Mouse (Mus musculus) olfactory bulb, adult 2 months (tissue): Measurements from ENCODE around the gene Lrrc73. TPM values are rescaled to one million over a fixed set of nuclear protein-coding genes. Genes with fewer than 3 reads are reported as not detected.
A peak's percentile ranks its signal among the peaks of the same experiment; 100 is the strongest.

Source experiments
- H3K27ac ChIP-seq: fragments of 200-500 bp; 2 replicates; pipeline ENCODE4 v1.5.1; 2012; ENCODE audit warnings: low read depth, low read length; ENCODE audit not compliant: insufficient read depth
- H3K4me1 ChIP-seq: fragments of 200-500 bp; 2 replicates; pipeline ENCODE4 v1.6.1; 2012; ENCODE audit warnings: low read length; ENCODE audit not compliant: control insufficient read depth, insufficient read depth
- H3K4me3 ChIP-seq: fragments of 200-500 bp; 2 replicates; pipeline ENCODE4 v1.5.1; 2012; ENCODE audit warnings: mild to moderate bottlenecking, low read depth, low read length, moderate library complexity; ENCODE audit not compliant: insufficient read depth
- CTCF ChIP-seq: fragments of 200-500 bp; IDR thresholded peaks from 2 replicates; pipeline ENCODE4 v1.5.1; 2012; ENCODE audit warnings: low read depth, mild to moderate bottlenecking, low read length, moderate library complexity; ENCODE audit not compliant: insufficient read depth
- POLR2A ChIP-seq: fragments of 200-500 bp; IDR thresholded peaks from 2 replicates; pipeline ENCODE4 v1.6.1; 2012; ENCODE audit warnings: mild to moderate bottlenecking, low read depth, low read length, moderate library complexity; ENCODE audit not compliant: insufficient read depth
- WGBS: fragments of 180-500 bp; shearing (Covaris S2); methylation state at CpG from one replicate; pipeline ENCODE4 v1.1.7; 2018; 5-methylcytosine and 5-hydroxymethylcytosine counted together
- polyA plus RNA-seq: library from polyadenylated mRNA; stranded (reverse); fragments of >200 nt; gene quantifications from 2 replicates; pipeline ENCODE4 v1.2.4, GENCODE M21; 2012; ENCODE audit warnings: low replicate concordance; ENCODE audit not compliant: missing spikeins, insufficient read depth, insufficient read length

The Lrrc73 gene
- polyA plus RNA-seq, 1 experiment: not detected

GRCm38 (mm10) chr17:46278011-46278765, 24.9 kb downstream of the Lrrc73 start:
- no peak overlapping the region for H3K27ac ChIP-seq

GRCm38 (mm10) chr17:46282483-46283123, 29.3 kb downstream of the Lrrc73 start, which contains the start of gene Tjap1:
Tjap1 (minus strand) TSS chr17:46283026.
- H3K4me1 ChIP-seq: peaks cover 7% of the 10 kb centered on the region
- H3K27ac ChIP-seq: no peak within 1 kb of the TSS
- TF ChIP-seq POLR2A (peak; percentile 60), CTCF (no peak)
- under 1% methylated on average over 37 of the region's 37 CpGs for WGBS
- peak within 1 kb of the TSS; percentile 70 for H3K4me3 ChIP-seq

More at GRCm38 (mm10) chr17:46278011-46278765, 24.9 kb downstream of the Lrrc73 start:
- Histone ChIP-seq H3K4me3 (no peak overlapping the region), H3K4me1 (peaks cover 18% of the 10 kb centered on the region)
- WGBS: 89% methylated on average over 12 of the region's 12 CpGs
- TF ChIP-seq POLR2A: no peak
- no peak for TF ChIP-seq CTCF

- Histone ChIP-seq H3K4me1 (peaks cover 9% of the 10 kb centered on the region), H3K27ac (no peak overlapping the region), H3K4me3 (peak overlapping the region; percentile 70; the same call in 1 of the 2 replicates)
- WGBS: 24% methylated on average over 9 of the region's 9 CpGs
- TF ChIP-seq POLR2A: no peak
- no peak for TF ChIP-seq CTCF
Measured at GRCm38 (mm10) chr17:46283140-46283539, 29.8 kb downstream of the Lrrc73 start.

DNA sequence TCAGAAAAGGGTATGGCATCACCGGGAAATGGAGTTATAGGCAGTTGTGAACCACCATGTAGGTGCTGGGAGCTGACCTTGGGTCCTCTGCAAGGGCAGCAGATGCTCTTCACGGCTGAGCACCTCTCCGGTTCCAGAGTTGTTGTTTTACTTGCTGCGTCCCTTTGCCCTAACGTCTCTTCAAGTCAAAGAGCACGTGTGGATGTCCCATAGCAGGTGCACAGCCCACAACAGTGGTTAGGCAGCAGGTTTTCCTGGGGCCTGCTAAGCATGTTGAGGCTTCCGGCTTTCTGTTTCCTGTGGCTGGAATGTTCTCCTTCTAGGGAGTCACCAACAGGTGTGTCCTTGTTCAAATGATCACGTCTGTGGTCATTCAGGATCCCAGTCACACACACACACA, 30.6 kb downstream of the Lrrc73 start:
- 83% methylated on average over 8 of the region's 8 CpGs for WGBS
- Histone ChIP-seq H3K27ac (no peak overlapping the region), H3K4me3 (no peak overlapping the region), H3K4me1 (peaks cover 9% of the 10 kb centered on the region)
- TF ChIP-seq CTCF: no peak
- TF ChIP-seq POLR2A: no peak

DNA sequence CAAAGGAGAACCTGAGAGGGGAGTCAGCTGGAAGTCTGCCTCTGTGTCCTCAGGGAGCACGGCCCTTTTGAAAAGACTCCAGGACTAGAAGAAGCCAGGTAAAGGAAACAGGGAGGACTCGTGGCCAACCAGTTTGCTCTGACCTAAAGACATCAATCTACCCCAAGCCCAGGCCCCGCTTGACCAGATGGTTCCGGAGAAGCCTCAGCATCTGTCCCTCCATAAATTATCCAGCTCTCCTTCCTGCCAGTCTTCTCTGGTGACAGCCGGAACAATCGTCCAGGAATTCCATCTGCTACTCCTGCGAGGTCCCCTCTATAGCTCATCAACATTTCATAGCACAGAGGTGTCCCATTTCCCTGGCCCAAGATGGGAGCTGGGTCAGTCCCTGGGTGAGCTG, 31.3 kb downstream of the Lrrc73 start:
- WGBS: 74% methylated on average over 7 of the region's 7 CpGs
- TF ChIP-seq CTCF (no peak), POLR2A (no peak)
- Histone ChIP-seq H3K27ac (no peak overlapping the region), H3K4me3 (no peak overlapping the region), H3K4me1 (peaks cover 9% of the 10 kb centered on the region)

DNA sequence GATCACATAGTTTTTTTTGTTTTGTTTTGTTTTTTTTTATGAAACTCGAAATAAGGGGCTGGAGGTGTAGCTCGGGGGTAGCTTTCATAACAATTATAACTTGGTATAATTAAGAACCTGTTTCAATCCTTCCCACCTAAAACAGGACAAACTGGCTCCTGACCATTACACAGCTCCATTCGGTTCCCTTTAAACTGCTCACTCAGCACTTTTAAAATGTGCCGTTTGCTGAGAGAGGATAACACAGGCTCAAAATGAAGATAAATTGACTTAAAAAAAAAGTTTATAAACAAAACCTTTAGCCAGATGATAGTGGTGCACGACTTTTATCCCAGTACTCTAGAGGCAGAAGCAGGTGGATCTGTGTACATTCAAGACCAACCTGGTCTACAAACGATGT, 32.1 kb downstream of the Lrrc73 start:
- H3K27ac ChIP-seq: no peak overlapping the region
- no peak overlapping the region for H3K4me3 ChIP-seq
- TF ChIP-seq POLR2A (no peak), CTCF (no peak)
- H3K4me1 ChIP-seq: peaks cover 9% of the 10 kb centered on the region
- WGBS: 70% methylated on average over 6 of the region's 6 CpGs

- H3K4me1 ChIP-seq: peaks cover 5% of the 10 kb centered on the region
- TF ChIP-seq POLR2A: no peak
- TF ChIP-seq CTCF: no peak
- no peak overlapping the region for H3K27ac ChIP-seq
- no peak overlapping the region for H3K4me3 ChIP-seq
- 44% methylated on average over 11 of the region's 11 CpGs for WGBS
Measured at GRCm38 (mm10) chr17:46287678-46288095, 34.4 kb downstream of the Lrrc73 start.

DNA sequence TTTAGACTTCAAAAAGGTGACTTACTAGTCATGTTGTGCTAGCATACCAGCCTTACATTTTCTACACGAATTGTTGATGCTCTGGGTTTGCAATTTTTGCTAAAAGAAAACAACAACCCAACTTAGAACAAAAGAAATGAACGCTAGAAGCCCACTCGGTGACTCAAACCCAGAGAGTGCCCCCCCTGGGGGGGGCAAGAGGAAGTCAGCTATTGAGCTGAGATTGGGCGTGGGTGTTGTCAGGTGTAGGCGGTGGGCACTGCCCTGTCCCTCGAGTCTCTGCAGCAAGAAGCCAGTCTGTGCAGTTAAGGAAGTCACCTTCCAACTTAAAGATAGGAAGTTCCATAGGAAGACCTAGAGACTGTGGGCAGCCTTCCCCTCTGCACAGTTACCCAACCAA, 43.3 kb downstream of the Lrrc73 start:
- Histone ChIP-seq H3K27ac (no peak overlapping the region), H3K4me3 (no peak overlapping the region), H3K4me1 (peaks cover 20% of the 10 kb centered on the region)
- 25% methylated on average over 6 of the region's 6 CpGs for WGBS
- TF ChIP-seq CTCF (no peak), POLR2A (no peak)

DNA sequence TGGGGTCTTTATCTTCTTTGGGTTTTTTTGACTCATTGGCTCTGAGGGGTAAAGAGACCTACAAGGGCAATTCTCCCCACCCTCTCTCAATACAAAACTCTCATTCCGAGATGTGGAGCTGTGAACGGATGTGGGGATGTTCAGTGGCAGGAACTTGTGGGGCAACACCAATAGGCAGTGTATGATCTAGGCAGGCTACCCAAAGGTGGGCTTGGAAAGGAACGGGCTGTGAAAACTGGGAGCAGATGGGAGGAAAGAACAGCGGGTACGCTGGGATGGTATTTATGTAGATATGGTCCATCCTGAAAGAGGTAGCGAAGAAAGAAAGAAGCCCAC, 43.7 kb downstream of the Lrrc73 start:
- 8% methylated on average over 6 of the region's 6 CpGs for WGBS
- TF ChIP-seq CTCF (no peak), POLR2A (no peak)
- H3K4me3 ChIP-seq: peak overlapping the region; percentile 65
- H3K4me1 ChIP-seq: peaks cover 24% of the 10 kb centered on the region
- H3K27ac ChIP-seq: no peak overlapping the region
